Mouse (Mus musculus): Measurements from ENCODE around the gene Cp.

DNA sequence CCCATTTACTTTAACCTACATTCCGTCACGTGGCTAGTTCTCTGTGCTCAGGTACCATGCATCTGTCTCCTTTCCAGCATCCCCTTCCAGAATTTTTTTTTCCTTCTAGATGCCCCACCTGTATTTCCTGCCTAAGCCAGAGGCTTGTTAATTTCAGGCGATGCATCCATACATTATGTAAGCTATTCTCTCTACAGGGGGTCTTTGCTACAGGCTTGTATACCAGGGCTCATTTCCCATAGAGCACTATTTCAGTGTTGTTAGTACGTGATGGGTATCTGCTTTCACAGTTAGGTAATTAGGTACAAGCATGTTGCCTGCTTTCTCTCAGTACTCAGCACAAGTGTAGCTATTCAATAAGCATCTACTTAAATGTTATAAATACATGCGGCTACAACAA is 70.9 kb downstream of the Cp start:
- TF ChIP-seq GATA1 (IDR thresholded peaks at IDR 0.05; ENCODE audit: borderline replicate concordance, low read length) (no peak), FLI1 (IDR thresholded peaks at IDR 0.05; ENCODE audit: low read length) (no peak)
